Mouse (Mus musculus) CH12.LX (cell line): ENCODE results near the gene Card10. TPM values are rescaled to one million over a fixed set of nuclear protein-coding genes. Genes with fewer than 3 reads are reported as not detected.

Source experiments
- DNase-seq: peaks from one replicate; pipeline ENCODE4 v3.0.0-alpha.2; 2013; ENCODE audit errors: extremely low read depth
- H3K27ac ChIP-seq: 2 replicates; pipeline ENCODE4 v1.5.1; 2012; ENCODE audit warnings: low read depth, mild to moderate bottlenecking, control low read depth, moderate library complexity; ENCODE audit not compliant: insufficient read depth
- H3K27me3 ChIP-seq: replicated peaks from 2 replicates; pipeline ENCODE3; 2012; ENCODE audit warnings: inconsistent platforms
- H3K36me3 ChIP-seq, 2 experiments: replicated peaks in 1 of 2; 2 replicates each; pipeline versions ENCODE3 to v1.6.1; 2012; ENCODE audit warnings: inconsistent platforms in 1 of 2, low read length in 1 of 2, mild to moderate bottlenecking in 1 of 2, mixed read lengths in 1 of 2, moderate library complexity in 1 of 2; ENCODE audit not compliant: control insufficient read depth in 1 of 2, insufficient read depth in 1 of 2
- H3K4me1 ChIP-seq, 2 experiments: 2 replicates each; pipeline ENCODE4 v1.6.1; 2012; ENCODE audit warnings: inconsistent platforms in 1 of 2, moderate library complexity in 1 of 2; ENCODE audit not compliant: insufficient read depth in 2 of 2, control insufficient read depth in 1 of 2
- H3K4me2 ChIP-seq: 2 replicates; pipeline ENCODE4 v1.6.1; 2012; ENCODE audit warnings: low read depth, mild to moderate bottlenecking, control low read depth; ENCODE audit not compliant: poor library complexity, insufficient read depth, severe bottlenecking
- H3K4me3 ChIP-seq, 3 experiments: fragments of 150-350 bp in 1 of 3; sonication (generic) in 1 of 3; replicated peaks in 1 of 3; 2 replicates each; pipeline versions ENCODE3 to v1.5.1; 2011 to 2012; ENCODE audit warnings: low read depth in 2 of 3, low read length in 2 of 3, mild to moderate bottlenecking in 2 of 3, moderate library complexity in 2 of 3, control low read depth in 1 of 3, improper control_type of control experiment in 1 of 3, inconsistent platforms in 1 of 3, mixed read lengths in 1 of 3; ENCODE audit not compliant: poor library complexity in 1 of 3
- H3K79me2 ChIP-seq: replicated peaks from 2 replicates; pipeline ENCODE4 v1.6.1; 2012; ENCODE audit warnings: mild to moderate bottlenecking, moderate library complexity; ENCODE audit not compliant: control insufficient read depth, poor library complexity, insufficient read depth, severe bottlenecking; ENCODE audit errors: extremely low read depth
- H3K9ac ChIP-seq: 2 replicates; pipeline ENCODE4 v1.6.1; 2012; ENCODE audit warnings: low read depth, mild to moderate bottlenecking, control low read depth, moderate library complexity; ENCODE audit not compliant: insufficient read depth
- H3K9me3 ChIP-seq: replicated peaks from 2 replicates; pipeline ENCODE3; 2012; ENCODE audit warnings: low read length, inconsistent platforms, mixed read lengths
- CHD2 ChIP-seq: IDR thresholded peaks from 2 replicates; pipeline ENCODE4 v1.6.1; 2011; ENCODE audit warnings: low read length, improper control_type of control experiment
- CTCF ChIP-seq, 2 experiments: IDR thresholded peaks in 1 of 2; conservative IDR thresholded peaks in 1 of 2; 2 replicates each; pipeline ENCODE4 v1.5.1; 2011 to 2012; ENCODE audit warnings: low read depth in 2 of 2, low read length in 2 of 2, improper control_type of control experiment in 1 of 2, inconsistent platforms in 1 of 2, mild to moderate bottlenecking in 1 of 2, moderate library complexity in 1 of 2
- ELF1 ChIP-seq: IDR thresholded peaks from 2 replicates; pipeline ENCODE4 v1.6.1; 2014; ENCODE audit warnings: low read depth, mild to moderate bottlenecking, inconsistent platforms, low read length, improper control_type of control experiment
- ETS1 ChIP-seq: conservative IDR thresholded peaks from 2 replicates; pipeline ENCODE4 v1.6.1; 2012; ENCODE audit warnings: low read depth, mild to moderate bottlenecking, inconsistent platforms, low read length, improper control_type of control experiment, moderate library complexity
- HCFC1 ChIP-seq: IDR thresholded peaks from 2 replicates; pipeline ENCODE4 v1.6.1; 2012; ENCODE audit warnings: low read depth, mild to moderate bottlenecking, inconsistent platforms, low read length, improper control_type of control experiment
- IRF4 ChIP-seq: IDR thresholded peaks from 2 replicates; pipeline ENCODE4 v1.6.1; 2014; ENCODE audit warnings: low read depth, mild to moderate bottlenecking, inconsistent platforms, low read length, improper control_type of control experiment
- KAT2A ChIP-seq: IDR thresholded peaks from 2 replicates; pipeline ENCODE4 v1.6.1; 2012; ENCODE audit warnings: low read length, improper control_type of control experiment, inconsistent platforms; ENCODE audit not compliant: insufficient replicate concordance
- MAX ChIP-seq: IDR thresholded peaks from 2 replicates; pipeline ENCODE4 v1.6.1; 2011; ENCODE audit warnings: low read length, improper control_type of control experiment
- MAZ ChIP-seq: IDR thresholded peaks from 2 replicates; pipeline ENCODE4 v1.6.1; 2012; ENCODE audit warnings: low read depth, mild to moderate bottlenecking, inconsistent platforms, low read length, improper control_type of control experiment, moderate library complexity
- MXI1 ChIP-seq: IDR thresholded peaks from 2 replicates; pipeline ENCODE4 v1.6.1; 2011; ENCODE audit warnings: mild to moderate bottlenecking, low read depth, low read length, improper control_type of control experiment
- NELFE ChIP-seq: IDR thresholded peaks from 2 replicates; pipeline ENCODE4 v1.6.1; 2011; ENCODE audit warnings: low read depth, low read length, improper control_type of control experiment
- NRF1 ChIP-seq: IDR thresholded peaks from 2 replicates; pipeline ENCODE4 v1.6.1; 2014; ENCODE audit warnings: low read depth, mild to moderate bottlenecking, inconsistent platforms, low read length, improper control_type of control experiment, moderate library complexity
- PAX5 ChIP-seq: IDR thresholded peaks from 2 replicates; pipeline ENCODE4 v1.6.1; 2012; ENCODE audit warnings: low read length, inconsistent platforms, mixed read lengths
- RCOR1 ChIP-seq: conservative IDR thresholded peaks from 2 replicates; pipeline ENCODE4 v1.6.1; 2012; ENCODE audit warnings: low read depth, mild to moderate bottlenecking, inconsistent platforms, low read length, improper control_type of control experiment
- SIN3A ChIP-seq: IDR thresholded peaks from 2 replicates; pipeline ENCODE4 v1.6.1; 2012; ENCODE audit warnings: low read length, improper control_type of control experiment, inconsistent platforms
- SMC3 ChIP-seq: IDR thresholded peaks from 2 replicates; pipeline ENCODE4 v1.6.1; 2011; ENCODE audit warnings: low read depth, low read length, improper control_type of control experiment
- TCF12 ChIP-seq: IDR thresholded peaks from 2 replicates; pipeline ENCODE4 v1.6.1; 2014; ENCODE audit warnings: low read depth, mild to moderate bottlenecking, inconsistent platforms, low read length, improper control_type of control experiment
- USF1 ChIP-seq: IDR thresholded peaks from 2 replicates; pipeline ENCODE4 v1.6.1; 2014; ENCODE audit warnings: low read depth, mild to moderate bottlenecking, inconsistent platforms, low read length, improper control_type of control experiment
- ZC3H11A ChIP-seq: IDR thresholded peaks from 2 replicates; pipeline ENCODE4 v1.6.1; 2012; ENCODE audit warnings: low read depth, mild to moderate bottlenecking, inconsistent platforms, low read length, improper control_type of control experiment
- ZKSCAN1 ChIP-seq: IDR thresholded peaks from 2 replicates; pipeline ENCODE4 v1.6.1; 2012; ENCODE audit warnings: low read depth, inconsistent platforms, low read length, improper control_type of control experiment, borderline replicate concordance
- ZMIZ1 ChIP-seq: IDR thresholded peaks from 2 replicates; pipeline ENCODE4 v1.6.1; 2012; ENCODE audit warnings: low read depth, mild to moderate bottlenecking, inconsistent platforms, low read length, improper control_type of control experiment
- dilution Hi-C: fragments of 300-500 bp; cut with MboI; formaldehyde crosslinking; loops from 2 replicates; pipeline ENCODE4 v1.14.3; 2020; ENCODE audit warnings: low sequenced_read_pairs; ENCODE audit not compliant: extremely low pct_unique_long_range_greater_than_20kb, extremely low pct_ligation_motif_present
- in situ Hi-C: fragments of 300-500 bp; cut with MboI; formaldehyde crosslinking; loops from 3 replicates; pipeline ENCODE4 v1.14.3; 2019; ENCODE audit warnings: low sequenced_read_pairs, low pct_ligation_motif_present, low pct_unique_long_range_greater_than_20kb, mixed read lengths
- polyA plus RNA-seq: library from polyadenylated mRNA; unstranded; fragments of >175 nt; gene quantifications from 2 replicates; pipeline ENCODE4 v1.2.1, GENCODE M21; 2012; ENCODE audit warnings: low read depth; ENCODE audit not compliant: insufficient read length
- total RNA-seq, 2 experiments: library from RNA; depleted of rRNA; stranded (reverse); fragments of 300-350 nt in 1 of 2; fragments of >200 nt in 1 of 2; gene quantifications; 2 replicates each; pipeline ENCODE4 v1.2.3; 2012 to 2014

The Card10 gene
- total and polyA plus RNA-seq, 3 experiments: 0.08 TPM; not detected in 2

GRCm38 (mm10) chr15:78839744-78840143 lies 36.9 kb upstream of the Card10 start:
- dilution Hi-C loops (loop anchor here (25.0 kb wide), 1 partner anchor 102 kb away; no protein-coding TSS in a partner anchor), in situ Hi-C loops (loop anchor here (10.0 kb wide), 1 partner anchor 215 kb away; no protein-coding TSS in a partner anchor)
- Histone ChIP-seq H3K79me2 (no peaks in the 10 kb centered on the region), H3K4me1 (no peaks in the 10 kb centered on the region), H3K27me3 (peaks cover 78% of the 10 kb centered on the region), H3K27ac (no peak overlapping the region), H3K9me3 (peaks cover 6% of the 10 kb centered on the region), H3K4me2 (no peak overlapping the region), H3K36me3 (no peaks in the 10 kb centered on the region), H3K9ac (no peak overlapping the region), H3K4me3 (no peak overlapping the region)
- no peak for DNase-seq
- no peak for TF ChIP-seq IRF4
- TF ChIP-seq NRF1: no peak

- no peaks in the 10 kb centered on the region for H3K79me2 ChIP-seq
- H3K27me3 ChIP-seq: peaks cover 71% of the 10 kb centered on the region
- H3K4me1 ChIP-seq: no peaks in the 10 kb centered on the region
- dilution Hi-C loops (loop anchor here (25.0 kb wide), 1 partner anchor 99 kb away; no protein-coding TSS in a partner anchor), in situ Hi-C loops (no loop called here)
- no peak overlapping the region for H3K4me2 ChIP-seq
- peaks cover 6% of the 10 kb centered on the region for H3K9me3 ChIP-seq
- DNase-seq: no peak
- no peak overlapping the region for H3K27ac ChIP-seq
- H3K36me3 ChIP-seq: no peaks in the 10 kb centered on the region
- TF ChIP-seq TCF12 (no peak), RCOR1 (no peak)
- no peak overlapping the region for H3K4me3 ChIP-seq
- no peak overlapping the region for H3K9ac ChIP-seq
Observed at GRCm38 (mm10) chr15:78836086-78836621, 33.3 kb upstream of the Card10 start.

DNA sequence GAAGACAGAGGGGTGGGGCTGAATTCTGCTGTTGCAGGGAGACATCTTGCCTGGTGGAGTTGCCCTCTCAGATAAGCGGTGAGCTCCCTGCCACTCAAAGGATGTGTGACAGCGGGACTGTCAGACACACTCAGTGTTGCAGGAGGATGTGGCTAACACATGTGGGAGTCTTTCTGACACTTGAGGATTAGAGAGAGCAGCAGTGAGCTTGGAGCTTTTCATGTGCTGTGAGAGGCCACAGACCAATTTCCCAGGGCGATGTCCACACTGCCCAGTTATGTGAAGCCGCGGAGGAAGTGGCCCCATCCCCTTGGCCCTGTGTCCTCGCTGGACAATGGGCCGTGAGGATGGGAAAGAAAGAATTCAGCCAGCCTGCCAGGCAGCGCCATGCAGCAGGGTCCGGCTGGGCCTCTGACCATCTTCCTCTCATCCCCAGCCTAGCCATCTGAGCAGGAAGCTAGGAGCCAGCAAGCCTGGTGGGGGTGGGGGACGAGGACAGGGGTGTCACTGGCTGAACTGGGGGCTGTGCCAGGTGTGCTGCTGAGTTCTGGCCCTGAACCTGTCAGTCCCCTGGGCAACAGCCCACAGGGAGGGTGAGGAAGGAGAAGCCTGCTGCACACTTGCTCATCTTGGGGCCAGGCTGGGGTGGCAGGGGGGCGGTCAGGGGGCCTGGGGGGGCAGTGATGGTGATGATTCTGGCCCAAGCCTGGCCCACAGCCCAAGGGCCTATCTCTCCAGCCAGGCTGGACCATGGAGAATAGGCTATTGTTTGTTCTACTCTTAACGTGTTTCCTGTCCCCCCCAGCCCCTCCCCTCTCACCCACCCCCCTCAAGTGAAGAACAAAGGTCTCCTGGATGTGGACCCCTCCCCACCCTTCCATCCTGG lies 32.6 kb upstream of the Card10 start:
- dilution Hi-C loops (loop anchor here (25.0 kb wide), 1 partner anchor 98 kb away; no protein-coding TSS in a partner anchor), in situ Hi-C loops (no loop called here)
- DNase-seq: no peak

More for the DNA sequence above, 32.6 kb upstream of the Card10 start:
- no peak overlapping the region for H3K9ac ChIP-seq
- no peak overlapping the region for H3K27ac ChIP-seq
- peaks cover 69% of the 10 kb centered on the region for H3K27me3 ChIP-seq
- H3K9me3 ChIP-seq: peaks cover 6% of the 10 kb centered on the region
- H3K4me2 ChIP-seq: no peak overlapping the region
- no peaks in the 10 kb centered on the region for H3K79me2 ChIP-seq
- no peak for TF ChIP-seq ZMIZ1
- TF ChIP-seq SIN3A: no peak
- TF ChIP-seq PAX5: no peak
- no peak for TF ChIP-seq MAZ
- no peak for TF ChIP-seq CHD2
- no peak for TF ChIP-seq ZKSCAN1
- TF ChIP-seq NELFE: no peak
- TF ChIP-seq TCF12: no peak
- TF ChIP-seq MAX: no peak
- TF ChIP-seq ZC3H11A: no peak
- no peak for TF ChIP-seq ELF1
- TF ChIP-seq USF1: no peak
- no peak for TF ChIP-seq NRF1
- TF ChIP-seq CTCF (conservative IDR thresholded peaks at IDR 0.05 in 1 of 2, IDR thresholded peaks at IDR 0.05 in 1 of 2; ENCODE audit: low read depth in 2 of 2, low read length in 2 of 2): no peak
- no peak for TF ChIP-seq SMC3
- TF ChIP-seq KAT2A: no peak
- no peak for TF ChIP-seq ETS1
- TF ChIP-seq MXI1: no peak
- no peak for TF ChIP-seq HCFC1
- TF ChIP-seq RCOR1: no peak
- H3K4me1 ChIP-seq: no peaks in the 10 kb centered on the region
- no peaks in the 10 kb centered on the region for H3K36me3 ChIP-seq
- H3K4me3 ChIP-seq: no peak overlapping the region
